Mouse (Mus musculus) right cerebral cortex, postnatal 14 days (tissue): Measurements from ENCODE around the gene Aspdh.

Experiments used
- DNase-seq: peaks from one replicate; pipeline ENCODE4 v3.0.0; 2022

Aspdh gene

GRCm38 (mm10) chr7:44453256-44453655 is 11.9 kb upstream of the Aspdh start:
- DNase-seq = no peak

GRCm38 (mm10) chr7:44456302-44456701 is 8.9 kb upstream of the Aspdh start:
- no peak for DNase-seq

- DNase-seq = no peak
Observed at GRCm38 (mm10) chr7:44460067-44460466, 5.1 kb upstream of the Aspdh start.

DNA sequence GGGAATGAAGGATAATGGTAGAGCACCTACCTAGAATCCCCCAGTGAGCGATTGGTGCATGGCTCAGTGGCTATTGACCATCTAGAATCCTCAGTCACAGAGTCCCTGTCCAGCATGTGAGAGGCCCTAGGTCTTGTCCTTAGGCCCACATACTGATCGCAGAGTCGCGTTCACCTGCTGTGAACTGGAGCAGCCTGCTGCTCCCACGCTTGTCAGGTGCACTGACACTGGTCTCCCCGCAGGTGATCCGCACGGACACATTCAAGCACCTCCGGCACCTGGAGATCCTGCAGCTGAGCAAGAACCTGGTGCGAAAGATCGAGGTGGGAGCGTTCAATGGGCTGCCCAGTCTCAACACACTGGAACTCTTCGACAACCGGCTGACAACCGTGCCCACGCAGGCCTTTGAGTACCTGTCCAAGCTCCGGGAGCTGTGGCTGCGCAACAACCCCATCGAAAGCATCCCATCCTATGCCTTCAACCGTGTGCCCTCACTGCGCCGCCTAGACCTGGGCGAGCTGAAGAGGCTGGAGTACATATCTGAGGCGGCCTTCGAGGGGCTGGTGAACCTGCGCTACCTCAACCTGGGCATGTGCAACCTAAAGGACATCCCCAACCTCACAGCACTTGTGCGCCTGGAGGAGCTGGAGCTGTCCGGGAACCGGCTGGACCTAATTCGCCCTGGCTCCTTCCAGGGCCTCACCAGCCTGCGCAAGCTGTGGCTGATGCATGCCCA is 4.3 kb upstream of the Aspdh start:
- no peak for DNase-seq

DNA sequence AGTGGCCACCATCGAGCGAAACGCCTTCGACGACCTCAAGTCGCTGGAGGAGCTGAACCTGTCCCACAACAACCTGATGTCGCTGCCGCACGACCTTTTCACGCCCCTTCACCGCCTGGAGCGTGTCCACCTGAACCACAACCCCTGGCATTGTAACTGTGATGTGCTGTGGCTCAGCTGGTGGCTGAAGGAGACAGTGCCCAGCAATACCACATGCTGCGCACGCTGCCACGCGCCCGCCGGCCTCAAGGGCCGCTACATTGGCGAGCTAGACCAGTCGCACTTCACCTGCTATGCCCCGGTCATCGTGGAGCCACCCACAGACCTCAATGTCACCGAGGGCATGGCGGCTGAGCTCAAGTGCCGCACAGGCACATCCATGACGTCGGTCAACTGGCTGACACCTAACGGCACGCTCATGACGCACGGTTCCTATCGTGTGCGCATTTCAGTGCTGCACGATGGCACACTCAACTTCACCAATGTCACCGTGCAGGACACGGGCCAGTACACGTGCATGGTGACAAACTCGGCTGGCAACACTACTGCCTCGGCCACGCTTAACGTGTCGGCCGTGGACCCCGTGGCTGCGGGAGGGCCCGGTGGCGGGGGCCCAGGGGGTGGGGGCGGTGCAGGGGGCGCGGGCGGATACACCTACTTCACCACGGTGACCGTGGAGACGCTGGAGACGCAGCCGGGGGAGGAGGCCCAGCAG is 3.5 kb upstream of the Aspdh start:
- DNase-seq = no peak

- no peak for DNase-seq
Observed at GRCm38 (mm10) chr7:44462218-44463055, 2.8 kb upstream of the Aspdh start.

GRCm38 (mm10) chr7:44463056-44463425 is 2.1 kb upstream of the Aspdh start:
- DNase-seq = no peak

GRCm38 (mm10) chr7:44463556-44464225 is 1.5 kb upstream of the Aspdh start:
- DNase-seq = no peak

- DNase-seq = peak; percentile 81
Observed at GRCm38 (mm10) chr7:44464511-44464910, 680 bp upstream of the Aspdh start.

- DNase-seq = no peak
Observed at GRCm38 (mm10) chr7:44466006-44466887, 1.1 kb downstream of the Aspdh start.

DNA sequence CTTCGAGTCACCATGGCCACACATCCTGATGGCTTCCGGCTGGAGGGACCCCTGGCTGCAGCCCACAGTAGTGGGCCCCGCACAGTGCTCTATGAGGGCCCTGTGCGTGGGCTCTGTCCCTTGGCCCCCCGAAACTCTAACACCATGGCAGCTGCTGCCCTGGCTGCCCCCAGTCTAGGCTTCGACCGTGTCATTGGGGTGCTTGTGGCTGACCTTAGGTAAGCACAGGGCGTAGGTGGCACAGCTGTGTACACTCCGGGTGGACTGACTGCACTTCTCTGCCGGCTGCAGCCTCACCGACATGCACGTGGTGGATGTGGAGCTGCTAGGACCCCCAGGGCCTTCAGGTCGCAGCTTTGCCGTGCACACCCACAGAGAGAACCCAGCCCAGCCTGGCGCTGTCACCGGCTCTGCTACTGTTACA is 1.7 kb downstream of the Aspdh start:
- DNase-seq = peak; percentile 28

GRCm38 (mm10) chr7:44467811-44468411 is 2.7 kb downstream of the Aspdh start, which contains the start of gene Josd2:
TSS of gene Josd2 (plus strand) at chr7:44467980.
- DNase-seq = peak; percentile 91

- DNase-seq = no peak
Observed at GRCm38 (mm10) chr7:44468644-44469285, 3.6 kb downstream of the Aspdh start.

DNA sequence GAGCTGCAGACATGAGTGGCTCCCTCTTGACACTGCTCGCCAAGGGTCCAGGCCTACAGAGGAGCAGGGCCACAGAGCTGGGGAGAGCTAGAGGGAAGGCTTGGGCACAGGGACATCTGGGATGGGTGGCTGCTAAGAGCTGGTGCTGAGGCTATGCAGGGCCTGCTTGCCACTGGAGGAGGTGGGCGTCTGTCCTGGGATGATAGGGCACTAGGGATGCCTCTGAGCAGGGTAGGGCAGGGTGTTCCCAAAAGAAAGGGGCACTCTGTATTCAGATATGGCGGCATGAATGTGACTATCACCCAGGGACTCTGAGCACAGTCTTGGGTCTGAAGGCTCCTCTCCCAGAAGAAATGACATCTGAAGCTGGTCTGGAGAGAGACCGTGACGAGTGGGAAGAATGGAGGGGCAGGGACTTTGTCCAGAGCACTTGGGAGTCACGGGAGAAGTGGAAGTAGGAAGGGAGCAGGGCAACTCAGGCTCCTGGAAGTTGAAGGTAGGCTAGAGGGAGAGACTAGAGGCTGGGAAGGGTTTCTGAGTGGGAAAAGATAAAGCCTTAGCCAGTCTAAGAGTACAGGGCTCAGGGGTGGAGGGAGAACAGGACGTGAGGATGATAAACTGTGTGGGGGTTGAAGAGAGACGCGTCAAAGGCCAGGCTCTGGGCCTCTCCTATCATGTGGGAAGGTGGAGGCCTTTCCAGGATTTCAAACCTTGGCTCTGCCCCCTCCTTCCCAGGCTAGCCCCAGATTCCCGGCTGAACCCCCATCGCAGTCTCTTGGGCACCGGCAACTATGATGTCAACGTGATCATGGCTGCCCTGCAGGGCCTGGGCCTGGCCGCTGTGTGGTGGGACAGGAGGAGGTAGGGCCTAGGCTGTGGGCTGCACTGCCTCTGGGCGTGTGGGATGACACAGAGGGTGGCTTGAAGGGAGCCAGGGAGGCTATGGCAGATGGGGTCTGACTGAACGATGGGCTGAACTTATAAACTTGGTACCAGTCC is 4.8 kb downstream of the Aspdh start:
- DNase-seq = no peak

GRCm38 (mm10) chr7:44470696-44471612 is 5.8 kb downstream of the Aspdh start:
- peak; percentile 10 for DNase-seq

DNA sequence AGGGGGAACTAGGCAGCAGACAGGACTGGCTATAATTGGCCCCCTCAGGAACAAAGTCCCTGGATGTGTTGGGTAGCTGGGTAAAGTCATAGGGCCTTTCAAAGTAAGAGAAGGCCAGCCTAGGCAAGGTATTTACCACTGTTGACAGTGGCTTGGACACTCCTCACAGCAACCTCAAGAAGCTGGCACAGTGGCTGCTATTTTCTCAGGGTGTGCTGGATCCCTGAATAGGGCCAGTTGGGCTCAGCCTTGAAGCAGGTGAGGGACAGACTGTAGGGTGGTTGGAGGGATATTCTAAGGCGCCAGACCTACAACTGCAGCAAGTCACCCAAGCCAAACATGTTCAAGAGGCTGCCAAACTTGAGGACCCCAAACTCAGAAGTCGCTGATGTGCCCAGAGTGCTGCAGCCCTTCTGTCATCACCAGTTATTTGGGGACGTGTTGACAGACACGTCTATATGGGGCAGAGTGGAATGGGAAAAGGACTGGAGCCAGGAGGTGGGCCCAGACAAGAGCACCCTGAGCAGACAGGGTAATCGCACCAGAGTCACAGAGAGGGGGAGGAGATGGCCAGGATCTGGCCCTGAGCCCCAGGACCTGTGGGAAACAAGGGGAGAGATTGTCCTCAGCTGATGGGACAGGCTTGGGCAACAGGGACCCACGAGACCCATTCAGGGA is 6.8 kb downstream of the Aspdh start:
- DNase-seq = no peak

- DNase-seq = no peak
Observed at GRCm38 (mm10) chr7:44472558-44472885, 7.3 kb downstream of the Aspdh start.
